Mouse (Mus musculus) cerebellum, adult 2 months (tissue): ENCODE results near the gene Ndufa13. TPM values are rescaled to one million over a fixed set of nuclear protein-coding genes. Genes with fewer than 3 reads are reported as not detected.

Source experiments
- DNase-seq, 2 experiments: peaks; one replicate each; pipeline ENCODE4 v3.0.0; 2021
- H3K27ac ChIP-seq: fragments of 200-500 bp; 2 replicates; pipeline ENCODE4 v1.5.1; 2012; ENCODE audit warnings: low read length, control low read depth, inconsistent platforms; ENCODE audit not compliant: insufficient read depth
- H3K27me3 ChIP-seq: fragments of 200-500 bp; 2 replicates; pipeline ENCODE4 v1.6.1; 2012; ENCODE audit warnings: inconsistent platforms, mild to moderate bottlenecking, low read length, moderate library complexity; ENCODE audit not compliant: control insufficient read depth, insufficient read depth
- H3K4me1 ChIP-seq: fragments of 200-500 bp; 2 replicates; pipeline ENCODE4 v1.6.1; 2011; ENCODE audit warnings: low read length; ENCODE audit not compliant: control insufficient read depth, insufficient read depth
- H3K4me3 ChIP-seq: fragments of 200-500 bp; replicated peaks from 2 replicates; pipeline ENCODE3; 2011; ENCODE audit warnings: mild to moderate bottlenecking, low read depth, low read length, control low read depth; ENCODE audit not compliant: insufficient read depth
- CTCF ChIP-seq: fragments of 200-500 bp; IDR thresholded peaks from 2 replicates; pipeline ENCODE4 v1.5.1; 2011; ENCODE audit warnings: low read depth, mild to moderate bottlenecking, control low read depth, low read length, moderate library complexity, borderline replicate concordance; ENCODE audit not compliant: insufficient read depth
- POLR2A ChIP-seq: fragments of 200-500 bp; IDR thresholded peaks from 2 replicates; pipeline ENCODE4 v1.6.1; 2011; ENCODE audit warnings: low read length, control low read depth, borderline replicate concordance; ENCODE audit not compliant: insufficient read depth
- WGBS: fragments of 180-500 bp; shearing (Covaris S2); methylation state at CpG from one replicate; pipeline ENCODE4 v1.1.7; 2018; 5-methylcytosine and 5-hydroxymethylcytosine counted together
- polyA plus RNA-seq: library from polyadenylated mRNA; depleted of rRNA; stranded (reverse); fragments of >200 nt; gene quantifications from 2 replicates; pipeline ENCODE4 v1.2.3, GENCODE M21; 2012

Gene Ndufa13
- polyA plus RNA-seq, 1 experiment: 239 TPM

DNA sequence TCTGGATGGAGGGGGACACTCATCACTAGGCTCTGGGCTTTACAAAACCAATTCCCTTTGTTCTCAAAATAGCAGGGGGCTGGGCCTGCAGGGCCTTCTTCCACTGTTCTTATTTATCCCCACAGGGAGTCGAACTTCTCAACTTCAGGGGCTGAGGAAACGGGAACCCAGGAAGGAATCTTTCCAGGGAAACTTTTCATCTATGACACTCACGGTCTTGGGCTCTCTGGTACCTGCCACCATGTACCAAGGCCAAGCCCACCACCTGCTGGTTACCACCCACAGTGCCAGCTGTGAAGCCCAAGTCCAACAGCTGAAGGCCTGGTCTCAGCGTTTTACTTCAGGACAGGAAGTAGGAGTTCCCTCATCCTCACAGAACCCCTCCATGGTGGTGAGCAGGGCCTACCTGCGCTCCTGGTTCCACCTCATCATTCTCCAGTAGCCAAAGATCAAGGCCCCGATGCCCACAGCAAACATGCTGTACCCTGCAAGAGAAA lies 7.5 kb downstream of the Ndufa13 start:
- WGBS: 52% methylated on average over 6 of the region's 6 CpGs
- peaks cover 23% of the 10 kb centered on the region for H3K4me1 ChIP-seq
- no peak overlapping the region for H3K4me3 ChIP-seq
- no peak overlapping the region for H3K27ac ChIP-seq
- no peak for DNase-seq
- H3K27me3 ChIP-seq: no peaks in the 10 kb centered on the region
- no peak for TF ChIP-seq CTCF

DNA sequence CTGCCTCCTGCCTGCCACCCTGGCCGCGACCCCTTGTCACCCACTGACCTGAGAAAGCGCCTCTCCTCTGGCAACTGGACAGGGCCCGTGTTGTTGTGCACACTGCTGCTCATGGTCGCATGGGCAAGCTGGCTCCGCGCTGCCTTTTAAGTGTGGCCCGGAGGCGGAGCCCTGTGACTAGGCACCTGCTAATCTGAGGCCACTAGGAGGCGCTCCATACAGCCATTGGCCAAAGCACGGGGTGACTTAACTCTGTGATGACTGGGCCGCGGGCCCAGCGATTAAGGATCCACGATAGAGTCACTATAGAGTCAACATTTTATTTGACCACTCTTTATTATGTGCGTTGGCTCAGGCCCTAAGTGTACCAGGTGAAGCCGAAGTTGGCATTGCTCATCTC lies 8.5 kb downstream of the Ndufa13 start:
- H3K4me1 ChIP-seq: peaks cover 23% of the 10 kb centered on the region
- TF ChIP-seq CTCF (peak; percentile 48; the same call in 1 of the 2 replicates), POLR2A (no peak)
- 30% methylated on average over 17 of the region's 17 CpGs for WGBS
- no peak overlapping the region for H3K4me3 ChIP-seq
- peak in 1 of 2 experiments; percentile 48 for DNase-seq
- H3K27me3 ChIP-seq: no peaks in the 10 kb centered on the region
- H3K27ac ChIP-seq: no peak overlapping the region

DNA sequence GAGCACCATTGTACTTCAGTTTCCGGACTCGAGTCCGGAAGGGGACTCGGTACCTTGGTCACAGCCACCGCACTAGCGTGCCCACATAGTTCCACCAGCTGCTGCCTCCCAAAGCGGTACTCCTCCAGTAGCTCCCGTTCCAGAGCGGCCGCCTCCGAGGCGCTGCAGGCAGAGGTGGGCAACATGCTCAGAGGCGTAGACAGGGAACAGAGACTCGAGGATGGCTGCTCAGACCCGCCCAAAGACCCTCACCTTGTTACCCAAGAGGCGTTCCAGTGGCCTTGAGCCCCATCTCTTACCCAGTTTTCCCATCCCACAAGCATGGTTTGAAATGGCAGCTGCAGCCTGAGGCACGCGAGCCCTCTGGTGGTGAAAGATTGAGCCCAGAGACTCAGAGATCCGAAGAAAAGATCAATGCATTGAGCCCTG lies 11.5 kb downstream of the Ndufa13 start:
- TF ChIP-seq CTCF (peak; percentile 58), POLR2A (no peak)
- 36% methylated on average over 19 of the region's 19 CpGs for WGBS
- Histone ChIP-seq H3K4me1 (peaks cover 17% of the 10 kb centered on the region), H3K27ac (no peak overlapping the region), H3K27me3 (no peaks in the 10 kb centered on the region; the same call in 1 of the 2 replicates), H3K4me3 (no peak overlapping the region)
- DNase-seq: peak in 1 of 2 experiments; percentile 57

DNA sequence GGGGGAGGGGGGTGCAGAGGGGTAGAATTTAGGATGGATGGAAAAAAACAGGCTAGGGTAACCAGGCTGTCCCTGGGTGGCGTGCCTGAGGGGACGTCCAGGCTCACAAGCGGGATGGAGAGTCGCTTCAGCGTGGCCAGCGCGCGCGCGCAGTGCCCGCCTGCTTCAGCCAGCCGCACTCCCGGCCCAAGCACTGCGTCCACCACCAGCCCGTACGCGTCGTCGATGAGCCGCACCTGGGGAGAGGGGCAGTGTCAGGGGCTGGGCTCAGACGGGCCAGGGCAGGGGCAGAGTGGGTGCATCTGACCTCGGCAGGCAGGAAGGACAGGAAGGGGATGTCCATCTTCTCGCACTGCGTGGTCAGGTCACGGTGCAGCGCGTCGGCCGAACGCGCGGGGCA lies 13.5 kb downstream of the Ndufa13 start:
- peak overlapping the region; percentile 12 for H3K4me3 ChIP-seq
- no peak for DNase-seq
- H3K4me1 ChIP-seq: peaks cover 8% of the 10 kb centered on the region; the same call in 1 of the 2 replicates
- 2% methylated on average over 32 of the region's 32 CpGs for WGBS
- no peaks in the 10 kb centered on the region; the same call in 1 of the 2 replicates for H3K27me3 ChIP-seq
- H3K27ac ChIP-seq: no peak overlapping the region
- TF ChIP-seq CTCF: no peak
- no peak for TF ChIP-seq POLR2A

DNA sequence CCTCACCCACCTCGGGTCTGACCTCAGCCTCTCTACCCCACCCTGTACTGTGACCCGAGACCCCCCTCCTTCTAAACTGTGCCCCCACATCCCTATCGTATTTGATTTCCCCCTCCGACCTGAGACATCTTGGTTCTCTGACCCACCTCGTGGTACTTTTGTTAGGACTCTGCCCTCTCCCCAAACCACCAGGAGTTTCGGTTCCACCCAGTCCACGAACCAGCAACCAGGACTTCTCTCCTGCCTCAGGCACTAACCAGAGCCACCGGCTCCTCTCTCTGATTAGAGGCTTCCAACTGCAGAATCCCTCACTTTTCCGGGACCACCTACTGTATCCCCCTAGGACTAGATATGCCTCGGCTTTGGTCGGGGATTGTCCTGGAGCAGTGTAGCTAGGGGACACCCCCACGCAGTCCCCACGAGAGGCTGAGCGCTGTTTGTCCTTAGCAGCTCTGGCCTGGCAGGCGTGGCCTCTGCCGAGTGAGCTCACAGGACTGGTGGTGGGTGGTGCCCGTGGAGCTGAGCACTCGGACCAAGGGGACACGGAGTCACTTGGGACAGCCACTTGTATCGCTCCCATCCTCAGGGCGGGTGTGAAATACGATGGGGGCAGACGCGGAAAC lies 14.0 kb downstream of the Ndufa13 start:
- TF ChIP-seq POLR2A (no peak), CTCF (no peak)
- H3K4me1 ChIP-seq: peaks cover 8% of the 10 kb centered on the region; the same call in 1 of the 2 replicates
- 4% methylated on average over 24 of the region's 24 CpGs for WGBS
- H3K27me3 ChIP-seq: no peaks in the 10 kb centered on the region; the same call in 1 of the 2 replicates
- H3K4me3 ChIP-seq: peak overlapping the region; percentile 28
- no peak overlapping the region for H3K27ac ChIP-seq
- DNase-seq: no peak

DNA sequence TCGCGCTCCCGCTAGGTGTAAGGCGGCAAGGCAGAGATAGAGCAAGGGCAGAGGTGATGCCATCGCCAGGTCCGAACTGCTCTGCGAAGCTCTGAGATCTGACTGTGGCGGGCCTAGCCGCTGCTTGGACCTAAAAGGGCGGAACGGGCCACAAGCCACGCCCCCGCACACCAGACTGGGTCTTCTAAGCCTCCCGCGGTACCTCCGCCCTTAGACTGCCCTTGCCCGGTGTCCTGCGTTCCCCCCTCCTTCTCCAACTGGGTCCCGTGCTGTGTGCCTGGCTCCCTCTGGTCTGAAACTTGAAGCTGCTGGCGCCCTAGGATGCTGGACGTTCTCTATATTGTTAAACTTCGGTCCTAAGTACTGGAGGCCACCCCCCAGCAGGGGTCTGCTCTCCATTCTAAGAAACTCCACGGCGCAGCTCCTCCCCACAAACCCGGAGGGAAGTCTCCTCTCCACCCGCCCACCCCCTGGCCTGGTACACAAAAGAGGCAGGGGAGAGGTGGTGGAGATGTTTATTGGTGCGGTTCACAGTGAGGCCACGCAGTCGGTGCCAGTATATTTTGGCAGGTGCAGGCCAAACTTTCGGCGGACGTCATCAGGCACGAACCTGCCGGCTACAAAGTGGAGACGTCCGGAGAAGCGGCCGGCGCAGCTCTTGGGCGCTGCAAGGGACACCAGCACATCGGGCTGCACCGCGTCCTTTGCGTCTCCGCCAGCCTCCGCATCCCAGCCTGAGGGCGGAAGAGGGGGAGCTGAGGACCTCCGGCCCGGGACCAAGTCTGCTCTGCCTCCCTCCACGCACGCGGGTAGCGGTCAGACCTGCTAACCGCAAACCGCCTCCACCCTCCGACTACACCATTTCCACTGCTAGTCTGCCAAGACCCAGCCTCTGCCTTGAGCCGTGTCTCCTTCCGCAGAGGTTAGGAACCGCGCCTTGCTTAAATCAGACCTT lies 14.8 kb downstream of the Ndufa13 start, which contains the start of gene Cilp2:
Gene Cilp2 (minus strand): TSS at position 399 of the 955 bp plus-strand sequence.
- Histone ChIP-seq H3K4me1 (peaks cover 8% of the 10 kb centered on the region; the same call in 1 of the 2 replicates), H3K27me3 (no peaks in the 10 kb centered on the region; the same call in 1 of the 2 replicates), H3K27ac (no peak within 1 kb of the TSS), H3K4me3 (peak within 1 kb of the TSS; percentile 28)
- no peak for TF ChIP-seq CTCF
- no peak for TF ChIP-seq POLR2A
- under 1% methylated on average over 60 of the region's 60 CpGs for WGBS
- DNase-seq: no peak

DNA sequence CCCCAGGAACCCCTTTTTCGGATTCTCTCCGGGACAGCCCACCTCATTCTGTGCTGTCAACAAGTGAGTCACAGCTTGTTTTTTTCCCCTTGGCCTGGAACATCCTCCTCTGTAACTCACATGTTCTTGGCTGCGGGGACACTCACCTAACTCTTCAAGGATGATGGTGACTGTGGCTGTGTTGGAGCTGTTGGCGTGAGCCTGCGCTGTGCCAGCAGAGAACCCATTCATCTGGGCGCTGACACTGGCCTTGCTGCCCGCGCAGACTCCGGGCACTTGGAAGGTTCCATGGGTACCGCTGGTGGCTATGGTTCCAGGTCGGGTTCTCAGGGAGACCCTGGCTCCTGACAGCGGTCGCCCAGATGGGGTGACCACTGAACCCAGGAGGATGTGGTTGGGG lies 18.2 kb downstream of the Ndufa13 start:
- H3K4me1 ChIP-seq: peaks cover 8% of the 10 kb centered on the region; the same call in 1 of the 2 replicates
- TF ChIP-seq CTCF (no peak), POLR2A (no peak)
- H3K4me3 ChIP-seq: no peak overlapping the region
- 47% methylated on average over 13 of the region's 13 CpGs for WGBS
- H3K27me3 ChIP-seq: peaks cover 4% of the 10 kb centered on the region; the same call in 1 of the 2 replicates
- DNase-seq: no peak
- no peak overlapping the region for H3K27ac ChIP-seq
